Mouse (Mus musculus): ENCODE results near the gene Nwd2. TPM values are rescaled to one million over a fixed set of nuclear protein-coding genes. Genes with fewer than 3 reads are reported as not detected.

The Nwd2 gene
- 0.05 TPM for polyA plus RNA-seq (2017; shearing (Covaris generic))

GRCm38 (mm10) chr5:63649070-63649532 is at the start of gene Nwd2:
TSS of gene Nwd2 (plus strand) at chr5:63649102.

GRCm38 (mm10) chr5:63811819-63812508 is 163.1 kb downstream of the Nwd2 start, which contains the start of gene 0610040J01Rik:
TSS of gene 0610040J01Rik (plus strand) at chr5:63812363.

Other genes starting within 250 kb of the Nwd2 start
- 0.29 TPM for gene 0610040J01Rik, start 163.3 kb downstream of the Nwd2 start, polyA plus RNA-seq (2017; shearing (Covaris generic))

All from CD4-positive, CD25-positive, alpha-beta regulatory T cell (primary cell).